In the genomic region with DNA sequence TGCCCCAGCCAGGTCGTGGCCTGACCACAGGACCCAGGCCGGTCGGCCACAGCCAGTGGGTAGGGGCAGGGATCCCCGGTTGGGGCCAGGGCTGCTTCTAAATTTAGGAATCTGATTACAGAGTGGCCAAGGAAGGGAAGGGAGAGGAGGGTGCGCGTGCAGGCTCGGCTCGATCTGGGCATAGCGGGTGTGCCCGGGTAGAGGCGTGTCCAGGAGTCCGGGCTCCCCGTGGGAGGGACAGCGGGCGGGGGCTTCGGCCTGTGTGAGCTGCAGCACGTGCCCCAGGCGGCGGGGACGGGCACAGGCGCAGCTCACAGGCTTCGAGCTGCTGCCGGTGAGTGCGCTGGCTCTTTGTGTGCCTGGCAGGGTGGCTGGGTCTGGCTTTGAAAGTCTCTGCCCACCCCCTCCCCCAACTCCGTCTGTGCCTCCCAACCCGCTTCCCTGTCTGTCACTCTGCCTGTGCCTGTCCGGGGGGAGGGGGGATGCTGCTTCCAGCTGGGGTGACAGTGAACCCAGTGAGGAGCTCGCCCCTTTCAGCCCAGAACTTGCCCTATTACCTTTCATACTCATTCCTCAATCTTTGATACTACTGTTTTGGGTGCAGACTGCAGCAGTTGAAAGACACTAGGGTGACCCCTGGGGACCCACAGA, we compare ENCODE assay signal across 7 mouse cellular contexts. TPM values are rescaled to one million over a fixed set of nuclear protein-coding genes. Genes with fewer than 3 reads are reported as not detected.
DNase-seq lines count a peak whose midpoint lies in the region; ATAC-seq and TF ChIP-seq lines count a peak whose summit lies in the region.

A gene (plus strand): TSS at position 235 of the 651 bp plus-strand sequence.

- peaks cover 7% of the 10 kb centered on the region for H3K4me1 ChIP-seq in bone marrow macrophage, adult 2 months (ENCODE audit: control insufficient read depth, insufficient read depth, low read length)
- peaks cover 39% of the 10 kb centered on the region for H3K4me1 ChIP-seq in hindbrain, embryonic 11.5 days (replicated peaks; ENCODE audit: control insufficient read depth, insufficient read depth, low read length)
- H3K4me1 ChIP-seq in small intestine, adult 2 months (ENCODE audit: control insufficient read depth, insufficient read depth, insufficient read length, low read length): peaks cover 40% of the 10 kb centered on the region

- no peak for TF ChIP-seq POLR2A in bone marrow macrophage, adult 2 months (IDR thresholded peaks at IDR 0.05; ENCODE audit: borderline replicate concordance, low read depth, low read length)
- TF ChIP-seq POLR2A in small intestine, adult 2 months (IDR thresholded peaks at IDR 0.05; ENCODE audit: low read depth, low read length): no peak

- under 1% methylated on average over 26 of the region's 28 CpGs for WGBS in hindbrain, embryonic 11.5 days
- WGBS in small intestine, adult 2 months: 3% methylated on average over 26 of the region's 28 CpGs

- H3K9ac ChIP-seq in hindbrain, embryonic 11.5 days (ENCODE audit: low read depth, low read length): peak within 1 kb of the TSS; percentile 99

- no peaks in the 10 kb centered on the region for H3K9me3 ChIP-seq in hindbrain, embryonic 11.5 days (ENCODE audit: control insufficient read depth, low read length)

- no peaks in the 10 kb centered on the region for H3K27me3 ChIP-seq in hindbrain, embryonic 11.5 days (ENCODE audit: control insufficient read depth, insufficient read depth, low read length)
- no peaks in the 10 kb centered on the region for H3K27me3 ChIP-seq in small intestine, adult 2 months (ENCODE audit: control insufficient read depth, insufficient read depth, low read length)

- H3K27ac ChIP-seq in bone marrow macrophage, adult 2 months (ENCODE audit: insufficient read depth, low read depth, low read length): no peak within 1 kb of the TSS
- H3K27ac ChIP-seq in hindbrain, embryonic 11.5 days (ENCODE audit: low read depth, low read length): peak within 1 kb of the TSS; percentile 100
- no peak within 1 kb of the TSS for H3K27ac ChIP-seq in small intestine, adult 2 months (ENCODE audit: insufficient read depth, low read depth, low read length)

- peak; percentile 69 for ATAC-seq in hindbrain, embryonic 11.5 days (ENCODE audit: low FRiP score)

- peaks cover 9% of the 10 kb centered on the region for H3K36me3 ChIP-seq in hindbrain, embryonic 11.5 days (ENCODE audit: control insufficient read depth, insufficient read depth, low read length)
- no peaks in the 10 kb centered on the region for H3K36me3 ChIP-seq in small intestine, adult 2 months (ENCODE audit: control insufficient read depth, insufficient read depth, low read length)

- TF ChIP-seq CTCF in bone marrow macrophage, adult 2 months (IDR thresholded peaks at IDR 0.05; ENCODE audit: low read depth, low read length): no peak
- no peak for TF ChIP-seq CTCF in small intestine, adult 2 months (IDR thresholded peaks at IDR 0.05; ENCODE audit: extremely low read depth, insufficient read length, insufficient replicate concordance, low read depth, low read length)

- DNase-seq in Muller cell, postnatal 12 days (ENCODE audit: inconsistent ontology term): peak; percentile 62
- DNase-seq in frontal cortex, postnatal 10 days (ENCODE audit: low spot score in 2 of 2): peak; percentile 66 to 72
- DNase-seq in hindbrain, embryonic 11.5 days (ENCODE audit: low spot score): peak; percentile 90
- peak; percentile 61 to 64 for DNase-seq in layer of hippocampus, postnatal 36 days
- peak; percentile 74 to 87 for DNase-seq in lung, postnatal 4 days

- H3K4me3 ChIP-seq in bone marrow macrophage, adult 2 months (ENCODE audit: insufficient read depth, low read length): peak within 1 kb of the TSS; percentile 77
- peak within 1 kb of the TSS; percentile 99 for H3K4me3 ChIP-seq in hindbrain, embryonic 11.5 days (ENCODE audit: low read depth, low read length)
- peak within 1 kb of the TSS; percentile 85 for H3K4me3 ChIP-seq in small intestine, adult 2 months (ENCODE audit: low read depth, low read length)

- H3K4me2 ChIP-seq in hindbrain, embryonic 11.5 days (replicated peaks; ENCODE audit: low read depth, low read length): peak within 1 kb of the TSS; percentile 85

RNA-seq across cellular contexts. Expression of the gene that starts here (rescaled TPM):
- 0.53 and 1.5 TPM in 2 replicates for polyA plus RNA-seq in bone marrow macrophage, adult 2 months (2012; ENCODE audit: insufficient read depth, insufficient read length, missing spikeins)
- 28.1 and 31.4 TPM in 2 replicates for polyA plus RNA-seq in hindbrain, embryonic 11.5 days (2014; fragmentation: Nextera tagmentation; extraction: Ambion mirVana)
- 10 to 100 TPM; 17.5 to 18.7 TPM for total RNA-seq in layer of hippocampus, postnatal 36 days (2021)
- polyA plus RNA-seq in small intestine, adult 2 months (2012; rRNA removed): 1.2 and 1.8 TPM in 2 replicates

Comparison
In these comparisons a context has a peak if more than half of its experiments do, and no peak if none do; other contexts are left out.
1. RNA of the gene that starts here (polyA plus RNA-seq): 28.1 to 31.4 TPM in hindbrain, embryonic 11.5 days; 1.2 to 1.8 TPM in small intestine, adult 2 months and 0.53 to 1.5 TPM in bone marrow macrophage, adult 2 months; every median in the first group is over 10 times any median in the second.
2. Peak in every context shown above with its lines, with median percentiles within 50 percentile points of each other: DNase-seq and H3K4me3 ChIP-seq.